Mouse (Mus musculus): ENCODE results near the gene Ache. TPM values are rescaled to one million over a fixed set of nuclear protein-coding genes. Genes with fewer than 3 reads are reported as not detected.

Gene Ache
- polyA plus RNA-seq, 1 experiment from 2014 or later, result 3.1 TPM

DNA sequence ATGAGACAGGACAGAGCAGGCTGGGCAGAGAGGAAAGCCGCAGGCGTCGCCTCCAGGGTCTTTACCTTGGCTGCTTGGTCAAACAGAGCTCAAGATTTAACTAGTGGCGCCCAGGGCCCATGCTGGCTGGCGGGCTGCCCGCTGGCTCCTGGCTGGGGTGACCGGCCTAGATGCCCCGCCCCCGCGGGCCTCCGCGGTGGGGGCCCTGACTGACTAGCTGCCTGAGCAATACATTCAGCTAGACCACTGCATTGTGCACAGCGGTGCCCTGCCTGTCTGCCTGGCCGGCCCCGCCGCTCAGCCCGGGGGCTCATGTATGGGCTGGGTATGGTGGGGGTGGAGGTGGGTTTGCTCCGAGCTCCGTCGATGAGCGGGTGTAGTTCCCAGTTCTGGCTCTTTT is 13.9 kb downstream of the Ache start:
- H3K36me3 ChIP-seq (replicated peaks), result peaks cover 86% of the 10 kb centered on the region
- 70% methylated on average over 21 of the region's 21 CpGs for WGBS

DNA sequence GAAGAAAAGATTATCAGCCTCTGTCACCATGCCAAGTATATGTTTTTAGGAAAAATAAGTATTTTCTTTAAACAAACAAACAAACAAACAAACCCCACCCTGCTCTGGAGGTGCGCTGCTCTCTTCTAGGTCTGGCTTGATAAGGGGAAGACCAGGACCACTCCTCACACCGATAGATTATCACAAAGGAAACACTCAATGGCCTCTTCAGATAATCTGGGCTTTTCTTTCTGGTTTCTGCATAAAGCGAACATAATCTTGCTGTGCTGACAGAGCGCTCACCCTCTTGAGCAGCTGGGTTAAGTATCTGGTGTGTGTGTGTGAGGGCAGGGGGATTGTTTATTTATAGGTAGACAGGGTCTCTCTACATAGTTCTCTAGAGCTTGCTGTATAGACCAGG is 16.3 kb downstream of the Ache start:
- peaks cover 40% of the 10 kb centered on the region for H3K4me1 ChIP-seq

More for the DNA sequence above, 13.9 kb downstream of the Ache start:
- H3K9me3 ChIP-seq, result no peaks in the 10 kb centered on the region
- ATAC-seq (ENCODE audit: low FRiP score), result 0 out of 2 replicates have a peak, but pooled peaks have one; percentile 24
- H3K4me1 ChIP-seq, result peaks cover 30% of the 10 kb centered on the region
- no peak overlapping the region for H3K4me2 ChIP-seq
- H3K27me3 ChIP-seq, result no peaks in the 10 kb centered on the region
- H3K9ac ChIP-seq, result 0 out of 2 replicates have a peak overlapping the region, but pooled peaks have one; percentile 17
- H3K4me3 ChIP-seq (replicated peaks), result no peak overlapping the region
- H3K27ac ChIP-seq, result no peak overlapping the region

DNA sequence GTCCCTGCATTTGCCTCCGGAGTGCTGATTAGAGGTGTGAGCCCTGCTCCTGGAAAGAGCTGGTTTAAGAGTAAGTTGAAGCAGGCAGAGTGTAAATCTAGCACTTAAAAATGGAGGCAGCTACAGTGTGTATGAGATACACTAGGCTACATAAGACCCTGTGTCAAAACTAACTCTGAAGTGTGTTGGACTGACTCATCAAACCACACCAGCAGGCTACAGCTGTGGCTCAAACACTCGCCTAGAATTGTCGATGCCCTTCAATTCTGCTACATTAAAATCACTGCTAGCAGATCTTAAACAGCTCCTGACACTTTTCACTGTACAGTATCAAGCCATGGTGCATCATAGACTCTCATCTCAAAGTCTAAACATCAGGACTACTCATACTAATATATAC is 16.8 kb downstream of the Ache start:
- no peaks in the 10 kb centered on the region for H3K27me3 ChIP-seq
- peak overlapping the region; percentile 4; the same call in 1 of the 2 replicates for H3K4me2 ChIP-seq
- H3K9me3 ChIP-seq, result no peaks in the 10 kb centered on the region
- no peak overlapping the region for H3K4me3 ChIP-seq (replicated peaks)
- H3K27ac ChIP-seq, result no peak overlapping the region
- H3K9ac ChIP-seq, result 0 out of 2 replicates have a peak overlapping the region, but pooled peaks have one; percentile 5
- peaks cover 40% of the 10 kb centered on the region for H3K4me1 ChIP-seq
- no peak for ATAC-seq (ENCODE audit: low FRiP score)
- 82% methylated on average over 3 of the region's 3 CpGs for WGBS
- H3K36me3 ChIP-seq (replicated peaks), result peaks cover 65% of the 10 kb centered on the region

More for the DNA sequence above, 16.3 kb downstream of the Ache start:
- H3K9ac ChIP-seq, result no peak overlapping the region
- WGBS, result 82% methylated on average over 4 of the region's 4 CpGs
- no peak for ATAC-seq (ENCODE audit: low FRiP score)
- H3K4me3 ChIP-seq (replicated peaks), result no peak overlapping the region
- no peaks in the 10 kb centered on the region for H3K9me3 ChIP-seq
- H3K4me2 ChIP-seq, result peak overlapping the region; percentile 4; the same call in 1 of the 2 replicates
- H3K27ac ChIP-seq, result 0 out of 2 replicates have a peak overlapping the region, but pooled peaks have one; percentile 8
- no peaks in the 10 kb centered on the region for H3K27me3 ChIP-seq
- peaks cover 65% of the 10 kb centered on the region for H3K36me3 ChIP-seq (replicated peaks)

DNA sequence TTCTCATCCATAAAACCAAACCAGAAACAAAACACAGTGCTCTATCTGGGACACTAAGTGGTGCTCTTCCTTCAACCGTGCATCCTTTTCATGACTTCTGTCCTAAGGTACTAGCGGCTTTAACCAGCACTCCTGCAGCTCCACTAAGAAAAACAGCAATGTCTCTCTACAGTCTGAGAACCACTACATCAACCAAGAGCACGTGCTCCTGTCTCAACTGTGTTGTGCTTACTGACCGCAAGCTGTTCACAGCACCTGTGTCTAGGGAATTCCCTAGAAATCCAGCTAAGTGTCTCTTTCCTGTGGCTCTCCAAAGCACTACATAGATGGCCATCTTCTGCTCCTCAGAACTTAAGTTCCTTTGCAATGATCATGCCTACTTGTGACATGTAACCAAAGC is 17.5 kb downstream of the Ache start:
- H3K4me2 ChIP-seq, result peak overlapping the region; percentile 79
- peak overlapping the region; percentile 46 for H3K27ac ChIP-seq
- 0 out of 2 replicates have a peak overlapping the region, but pooled peaks have one; percentile 5 for H3K9ac ChIP-seq
- peak overlapping the region; percentile 7 for H3K4me3 ChIP-seq (replicated peaks)
- peaks cover 40% of the 10 kb centered on the region for H3K4me1 ChIP-seq
- H3K27me3 ChIP-seq, result no peaks in the 10 kb centered on the region
- WGBS, result 74% methylated on average over 4 of the region's 4 CpGs
- no peak for ATAC-seq (ENCODE audit: low FRiP score)
- peaks cover 65% of the 10 kb centered on the region for H3K36me3 ChIP-seq (replicated peaks)
- H3K9me3 ChIP-seq, result no peaks in the 10 kb centered on the region

DNA sequence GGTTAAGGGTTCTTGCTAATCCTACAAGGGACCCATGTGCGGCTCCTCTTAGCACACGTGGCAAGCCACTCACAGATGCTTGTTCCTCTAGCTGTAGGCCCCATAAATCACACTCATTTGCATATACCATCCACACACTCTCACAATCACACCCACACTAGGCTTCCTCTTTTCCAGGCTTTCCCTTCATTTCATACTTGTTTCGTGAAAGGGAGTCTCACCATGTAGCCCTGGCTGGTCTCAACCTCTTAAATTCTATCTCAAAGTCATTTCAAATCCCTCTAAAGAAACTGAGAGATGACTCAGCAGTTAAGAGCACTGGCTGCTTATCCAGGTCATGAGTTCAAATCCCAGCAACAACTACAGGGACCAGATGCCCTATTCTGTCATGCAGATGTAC is 18.5 kb downstream of the Ache start:
- peaks cover 65% of the 10 kb centered on the region for H3K36me3 ChIP-seq (replicated peaks)
- WGBS, result 82% methylated on average over 3 of the region's 3 CpGs
- peak overlapping the region; percentile 97 for H3K9ac ChIP-seq
- no peak overlapping the region for H3K27ac ChIP-seq
- peaks cover 40% of the 10 kb centered on the region for H3K4me1 ChIP-seq
- no peak for ATAC-seq (ENCODE audit: low FRiP score)
- no peaks in the 10 kb centered on the region for H3K27me3 ChIP-seq
- peak overlapping the region; percentile 79 for H3K4me2 ChIP-seq
- H3K4me3 ChIP-seq (replicated peaks), result peak overlapping the region; percentile 91
- no peaks in the 10 kb centered on the region for H3K9me3 ChIP-seq

DNA sequence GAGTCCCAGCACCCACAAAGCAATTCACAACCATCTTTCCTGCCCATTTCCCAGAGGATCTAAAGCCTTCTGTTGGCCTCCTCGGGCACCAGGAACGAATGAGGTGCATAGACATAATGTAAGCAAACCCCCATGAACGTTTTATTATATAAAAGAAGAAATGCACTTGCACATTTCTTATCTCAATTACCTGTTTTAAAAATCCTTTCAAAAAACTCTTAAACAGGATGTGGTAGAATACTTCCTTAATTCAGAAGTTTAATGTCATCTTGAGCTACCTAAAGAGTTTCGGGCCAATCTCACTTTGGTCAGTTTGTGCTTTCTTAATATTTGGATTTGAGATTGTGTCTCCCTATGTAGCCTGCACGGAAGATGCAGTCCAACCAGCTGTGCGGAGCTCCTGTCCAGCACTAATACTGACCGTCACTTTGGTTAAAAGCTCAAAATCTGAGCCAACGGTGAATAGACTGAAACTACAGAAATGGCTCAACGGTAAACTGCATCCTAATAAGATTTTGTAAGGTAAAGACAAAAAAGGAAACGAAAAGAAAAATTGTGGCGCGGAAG is 19.2 kb downstream of the Ache start:
- peaks cover 62% of the 10 kb centered on the region for H3K36me3 ChIP-seq (replicated peaks)
- H3K4me3 ChIP-seq (replicated peaks), result peak overlapping the region; percentile 91
- peaks cover 40% of the 10 kb centered on the region for H3K4me1 ChIP-seq
- peak overlapping the region; percentile 92 for H3K27ac ChIP-seq
- ATAC-seq (ENCODE audit: low FRiP score), result no peak
- H3K4me2 ChIP-seq, result peak overlapping the region; percentile 79
- WGBS, result 20% methylated on average over 12 of the region's 12 CpGs
- H3K27me3 ChIP-seq, result no peaks in the 10 kb centered on the region
- H3K9ac ChIP-seq, result peak overlapping the region; percentile 97
- no peaks in the 10 kb centered on the region for H3K9me3 ChIP-seq

DNA sequence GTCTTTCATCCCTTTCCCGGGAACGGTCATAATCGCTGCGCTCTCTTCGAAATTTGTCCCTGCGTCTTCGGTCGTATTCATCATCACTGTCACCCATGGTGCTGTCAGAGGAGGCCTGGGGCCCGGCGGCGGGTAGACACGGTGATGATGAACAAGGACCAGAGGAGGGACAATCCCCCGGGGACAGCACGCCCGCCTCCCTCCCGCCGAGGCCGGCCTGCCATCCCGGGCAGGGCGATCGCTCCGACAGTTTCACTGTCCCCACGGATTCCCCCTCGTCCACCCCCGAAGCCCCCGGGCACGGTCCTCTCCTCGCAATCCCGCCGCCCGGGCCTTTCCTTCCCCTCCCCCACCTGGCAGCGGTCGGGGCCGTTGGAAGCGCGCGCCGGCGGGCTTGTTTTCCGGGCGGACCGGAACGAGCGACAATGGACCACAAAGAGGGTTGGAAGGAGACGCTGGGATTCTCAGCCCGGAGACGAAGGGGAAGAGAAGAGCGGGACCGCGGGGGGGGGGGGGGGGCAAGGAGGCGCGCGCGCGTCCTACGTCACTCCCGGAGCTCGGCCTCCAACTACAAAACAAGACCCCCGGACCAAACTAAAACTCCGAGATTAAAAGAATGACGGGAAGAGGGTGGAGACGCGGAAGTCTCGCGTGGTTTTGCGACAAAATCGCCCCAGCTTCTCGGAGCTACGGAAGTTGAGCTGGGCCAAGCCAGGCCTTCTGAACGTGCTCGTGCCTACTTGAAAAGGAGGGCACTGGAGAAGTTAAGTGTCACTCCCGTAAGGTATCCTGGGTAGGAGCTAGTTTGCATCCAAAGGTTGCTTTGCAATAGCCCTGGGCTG is 20.0 kb downstream of the Ache start, which contains the start of gene Srrt:
Gene Srrt (minus strand): TSS at position 604 of the 842 bp plus-strand sequence.
- H3K4me2 ChIP-seq, result peak within 1 kb of the TSS; percentile 79
- H3K36me3 ChIP-seq (replicated peaks), result peaks cover 60% of the 10 kb centered on the region
- peak within 1 kb of the TSS; percentile 92 for H3K27ac ChIP-seq
- peak; percentile 91 for ATAC-seq (ENCODE audit: low FRiP score)
- under 1% methylated on average over 69 of the region's 72 CpGs for WGBS
- no peaks in the 10 kb centered on the region for H3K27me3 ChIP-seq
- H3K4me3 ChIP-seq (replicated peaks), result peak within 1 kb of the TSS; percentile 91
- peaks cover 44% of the 10 kb centered on the region for H3K4me1 ChIP-seq
- H3K9me3 ChIP-seq, result no peaks in the 10 kb centered on the region
- H3K9ac ChIP-seq, result peak within 1 kb of the TSS; percentile 97

DNA sequence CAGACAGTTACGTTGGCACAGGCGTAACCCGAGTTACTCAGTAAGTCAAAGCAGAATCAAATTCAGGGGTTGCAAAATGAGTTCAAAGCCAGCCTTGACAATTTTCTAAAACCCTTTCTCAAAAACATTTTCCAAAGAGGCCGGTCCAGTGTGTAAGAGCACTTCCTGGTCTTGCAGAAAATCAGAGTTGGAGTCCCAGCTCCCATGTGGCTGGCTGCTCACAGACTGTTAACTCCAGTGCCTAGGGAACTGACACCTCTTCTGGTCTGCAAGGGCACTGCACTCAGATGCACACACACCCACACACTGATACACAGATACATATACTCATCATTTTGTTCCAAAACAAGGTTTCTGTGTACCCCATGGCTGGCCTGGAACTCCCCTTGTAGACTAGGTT is 21.0 kb downstream of the Ache start:
- 97% methylated on average over 4 of the region's 4 CpGs for WGBS
- no peak for ATAC-seq (ENCODE audit: low FRiP score)

DNA sequence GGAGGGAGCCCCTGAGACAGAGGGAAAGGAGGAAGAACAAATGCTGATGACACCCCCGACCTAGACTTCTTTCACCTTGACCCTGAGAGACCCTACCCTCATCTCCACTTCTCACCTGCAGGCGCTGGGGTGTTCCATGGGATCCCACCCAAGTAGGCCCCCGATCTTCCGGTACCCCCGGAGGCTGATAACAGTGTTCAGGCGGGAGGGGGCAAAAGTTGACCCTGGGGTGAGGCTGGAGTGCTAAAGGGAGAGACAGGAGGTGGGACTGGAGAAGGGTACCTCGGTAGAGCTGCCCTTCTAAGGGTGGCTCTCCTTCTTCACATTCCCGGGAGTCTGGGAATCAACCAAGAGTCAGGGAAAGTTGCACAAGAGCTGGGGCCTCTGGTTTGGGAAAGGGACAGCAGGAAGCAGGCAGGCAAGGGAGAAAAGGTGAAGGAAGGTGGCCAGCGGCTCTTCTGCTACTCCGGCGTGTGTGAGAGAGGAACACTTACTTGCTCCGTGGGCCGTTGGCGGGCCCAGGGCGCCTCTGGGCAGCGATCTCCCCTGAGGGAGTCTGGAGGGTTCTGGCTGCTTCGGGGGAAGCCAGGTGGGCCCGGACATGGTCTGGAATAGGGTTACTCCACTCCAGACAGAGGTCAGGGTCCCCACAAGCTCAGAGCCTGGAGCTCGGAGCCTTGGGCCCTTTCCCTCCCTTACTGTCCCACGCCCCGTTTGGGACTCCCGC is 26.3 kb downstream of the Ache start:
- peaks cover 46% of the 10 kb centered on the region for H3K36me3 ChIP-seq (replicated peaks)
- H3K27me3 ChIP-seq, result peaks cover 6% of the 10 kb centered on the region; the same call in 1 of the 2 replicates
- WGBS, result 2% methylated on average over 22 of the region's 22 CpGs
- H3K9ac ChIP-seq, result peak overlapping the region; percentile 79
- H3K4me1 ChIP-seq, result peaks cover 38% of the 10 kb centered on the region
- peak; percentile 59; the same call in 1 of the 2 replicates for ATAC-seq (ENCODE audit: low FRiP score)
- H3K27ac ChIP-seq, result peak overlapping the region; percentile 80
- peak overlapping the region; percentile 53 for H3K4me3 ChIP-seq (replicated peaks)
- H3K9me3 ChIP-seq, result no peaks in the 10 kb centered on the region
- H3K4me2 ChIP-seq, result peak overlapping the region; percentile 74

More for the DNA sequence above, 21.0 kb downstream of the Ache start:
- Histone ChIP-seq H3K4me3 (replicated peaks) (peak overlapping the region; percentile 91), H3K36me3 (replicated peaks) (peaks cover 53% of the 10 kb centered on the region), H3K9ac (0 out of 2 replicates have a peak overlapping the region, but pooled peaks have one; percentile 97), H3K27me3 (no peaks in the 10 kb centered on the region), H3K4me1 (peaks cover 53% of the 10 kb centered on the region), H3K4me2 (peak overlapping the region; percentile 79), H3K27ac (peak overlapping the region; percentile 92), H3K9me3 (no peaks in the 10 kb centered on the region)

DNA sequence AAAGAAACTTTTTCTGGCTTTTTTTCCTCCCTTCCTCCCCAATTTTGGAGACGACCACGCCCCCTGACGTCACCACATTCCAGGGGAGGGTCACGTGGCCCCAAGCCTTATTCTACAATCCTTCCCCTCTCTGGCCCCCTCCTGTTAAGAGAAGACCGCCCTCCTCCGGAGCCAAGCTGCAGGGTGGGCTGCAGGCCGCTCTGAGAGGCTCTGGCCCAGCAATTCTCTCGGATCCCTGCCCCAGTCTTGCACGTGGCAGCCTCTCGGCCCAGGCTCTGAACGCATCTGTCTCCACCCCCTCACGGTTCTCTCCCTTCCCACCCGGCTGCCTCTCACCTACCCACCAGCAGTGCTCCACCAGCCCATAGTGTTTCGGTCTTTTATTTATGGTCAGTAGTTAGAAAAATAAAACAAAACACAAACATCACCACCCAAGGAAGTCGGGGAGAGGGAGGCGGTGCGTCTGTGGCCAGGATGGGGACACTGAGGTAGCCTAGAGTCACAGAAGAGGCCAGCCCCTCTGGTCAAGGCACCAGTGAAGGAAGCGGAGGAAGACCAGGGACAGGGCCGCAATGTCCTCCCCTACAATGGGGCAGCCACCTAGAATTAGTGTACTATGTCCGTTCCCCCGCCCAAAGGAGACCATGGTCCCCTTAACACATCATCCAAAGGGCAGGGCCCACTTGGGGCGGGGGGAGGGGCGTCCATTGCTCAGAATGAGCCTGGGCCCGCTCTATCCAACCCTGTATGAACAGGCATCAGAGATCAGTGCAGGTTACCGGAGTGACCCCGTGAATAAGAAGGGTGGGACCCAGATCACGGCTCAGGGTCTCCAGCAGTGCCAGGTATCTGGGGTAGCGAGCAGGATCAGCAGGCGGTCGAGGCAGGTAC is 27.1 kb downstream of the Ache start, which contains the start of gene Trip6:
Gene Trip6 (minus strand): TSS at position 212 of the 891 bp plus-strand sequence.
- Histone ChIP-seq H3K36me3 (replicated peaks) (peaks cover 42% of the 10 kb centered on the region), H3K9me3 (no peaks in the 10 kb centered on the region), H3K9ac (peak within 1 kb of the TSS; percentile 79), H3K4me3 (replicated peaks) (peak within 1 kb of the TSS; percentile 53), H3K27ac (peak within 1 kb of the TSS; percentile 80), H3K27me3 (peaks cover 6% of the 10 kb centered on the region; the same call in 1 of the 2 replicates), H3K4me2 (peak within 1 kb of the TSS; percentile 74), H3K4me1 (peaks cover 38% of the 10 kb centered on the region)
- 9% methylated on average over 30 of the region's 30 CpGs for WGBS
- ATAC-seq (ENCODE audit: low FRiP score), result peak; percentile 92
